Mouse (Mus musculus) G1E-ER4 (cell line): ENCODE measurements around the gene Slc1a7. TPM values are rescaled to one million over a fixed set of nuclear protein-coding genes. Genes with fewer than 3 reads are reported as not detected.

Experiments
- GATA1 ChIP-seq: IDR thresholded peaks from one replicate; pipeline ENCODE4 v1.8.0; 2012; ENCODE audit warnings: low read length, inconsistent platforms
- polyA plus RNA-seq: library from polyadenylated mRNA; stranded (reverse); fragments of >175 nt; gene quantifications from 2 replicates; pipeline ENCODE4 v1.2.3, GENCODE M21; 2012

The Slc1a7 gene
- polyA plus RNA-seq, 1 experiment = not detected

DNA sequence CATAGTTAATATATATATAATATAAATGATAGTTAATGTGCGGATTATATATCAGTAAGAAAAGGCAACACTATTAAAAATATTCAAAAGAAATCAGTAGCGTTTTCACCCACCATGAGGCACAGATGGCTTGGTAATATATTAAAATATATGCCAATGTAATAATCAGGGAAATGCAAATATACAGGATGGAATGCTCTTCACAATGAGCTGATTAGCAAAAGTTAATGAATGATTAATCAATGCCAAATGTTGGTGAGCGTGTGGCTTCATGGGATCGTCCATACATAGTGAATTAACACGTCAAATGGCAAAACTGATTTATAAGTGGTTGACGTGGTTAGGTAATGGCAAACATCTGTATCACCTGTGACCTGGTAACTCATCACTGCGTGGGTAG is 9.6 kb upstream of the Slc1a7 start:
- TF ChIP-seq GATA1 = no peak

DNA sequence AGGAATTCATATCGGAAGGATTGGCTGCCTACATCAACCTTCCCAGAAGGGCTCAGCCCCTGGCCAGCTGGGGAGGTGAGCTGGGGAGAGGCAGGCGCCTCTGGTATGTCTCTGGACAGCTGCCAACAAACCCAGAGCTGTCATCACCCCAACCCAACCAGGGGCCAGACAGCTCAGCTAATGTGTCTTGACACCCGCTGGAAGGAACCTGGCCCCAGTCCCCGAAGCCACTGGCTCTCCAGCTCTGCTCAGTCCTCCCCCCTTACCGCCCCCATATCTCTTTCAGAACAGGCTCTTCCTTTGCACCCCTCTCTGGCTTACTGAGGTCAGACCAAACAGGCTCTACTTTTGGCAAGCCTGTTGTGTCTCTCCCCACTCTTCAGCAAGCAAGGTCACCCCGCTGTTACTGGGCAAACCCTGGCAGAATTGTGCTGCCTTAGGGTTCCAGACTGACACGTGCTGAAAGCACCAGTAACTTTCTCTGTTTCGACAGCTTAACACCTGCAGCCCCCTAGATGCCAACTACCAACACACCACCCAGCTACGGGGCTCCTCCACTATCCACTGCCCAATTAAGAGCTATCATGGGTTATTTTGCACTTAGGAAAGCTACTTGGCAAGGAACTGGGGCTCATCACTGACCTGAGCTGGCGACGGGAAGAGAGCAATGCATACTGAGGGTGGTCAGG is 5.9 kb upstream of the Slc1a7 start:
- TF ChIP-seq GATA1 = no peak

DNA sequence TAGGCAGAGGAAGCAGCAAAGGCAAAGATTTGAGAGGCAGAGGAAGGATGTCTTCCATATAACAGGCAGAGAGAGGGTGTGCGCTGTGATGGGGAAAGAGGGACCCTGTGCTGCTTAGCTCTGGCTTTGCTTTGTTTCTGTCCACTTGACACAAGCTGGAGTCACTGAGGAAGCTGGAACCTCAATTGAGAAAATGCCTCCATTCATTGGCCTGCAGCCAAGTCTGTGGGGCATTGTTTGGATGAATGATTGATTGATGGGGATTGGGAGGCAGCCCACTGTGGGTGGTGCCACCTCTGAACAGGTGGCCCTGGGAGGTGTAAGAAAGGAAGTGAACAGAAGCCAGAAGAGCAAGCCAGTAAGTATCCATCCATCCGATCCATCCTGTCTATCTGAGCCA is 5.3 kb upstream of the Slc1a7 start:
- TF ChIP-seq GATA1 = no peak

DNA sequence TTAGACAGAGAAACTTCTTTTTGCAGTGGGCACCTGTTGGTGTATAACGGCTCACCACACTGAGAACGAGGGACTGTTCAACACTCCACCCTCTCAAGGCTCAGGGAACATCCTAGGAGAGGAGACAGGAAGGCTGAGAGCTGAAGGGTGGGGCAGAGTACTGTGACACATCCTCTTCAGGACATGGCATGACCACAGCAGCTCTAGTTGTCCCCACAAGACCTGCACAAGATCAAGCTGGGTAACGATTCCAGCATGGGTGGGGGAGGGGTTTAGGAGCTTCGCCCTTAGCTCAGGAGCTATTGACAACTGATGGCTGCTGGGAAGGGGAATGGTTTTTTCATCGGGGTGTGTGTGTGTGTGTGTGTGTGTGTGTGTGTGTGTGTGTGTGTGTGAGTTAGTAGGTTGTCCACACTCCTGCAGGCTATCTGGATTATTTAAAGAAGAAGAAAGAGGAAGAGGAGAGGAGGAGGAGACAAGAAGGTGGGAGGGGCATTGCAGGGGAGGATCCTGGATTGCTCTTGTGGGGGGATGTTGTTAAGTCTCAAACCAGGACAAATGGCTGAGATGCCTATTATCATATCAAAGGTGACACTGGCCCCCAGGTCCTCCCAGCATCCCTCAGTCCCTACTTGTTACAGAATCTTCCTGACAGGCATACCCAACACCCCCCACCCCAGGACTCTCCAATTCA is 1.6 kb upstream of the Slc1a7 start:
- TF ChIP-seq GATA1 = no peak

DNA sequence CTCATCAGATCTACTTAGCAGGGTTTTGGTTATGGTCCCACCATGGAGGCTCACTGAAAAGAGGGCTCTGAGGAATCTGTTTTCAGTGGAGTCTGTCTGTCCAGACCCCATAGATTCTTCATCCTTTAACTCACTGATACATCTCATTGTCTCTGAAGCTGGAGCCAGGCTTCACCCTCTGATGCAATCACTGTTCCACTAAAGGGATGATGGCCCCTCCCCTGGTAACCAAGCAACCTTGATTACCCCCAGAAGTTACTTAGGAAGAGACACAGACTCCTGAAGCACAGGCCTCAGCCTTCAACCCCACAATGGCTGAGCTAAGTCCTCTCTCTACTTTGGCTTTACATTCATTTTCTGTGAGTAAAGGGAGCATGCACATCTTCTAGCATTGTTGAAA is 1.6 kb downstream of the Slc1a7 start:
- no peak for TF ChIP-seq GATA1

DNA sequence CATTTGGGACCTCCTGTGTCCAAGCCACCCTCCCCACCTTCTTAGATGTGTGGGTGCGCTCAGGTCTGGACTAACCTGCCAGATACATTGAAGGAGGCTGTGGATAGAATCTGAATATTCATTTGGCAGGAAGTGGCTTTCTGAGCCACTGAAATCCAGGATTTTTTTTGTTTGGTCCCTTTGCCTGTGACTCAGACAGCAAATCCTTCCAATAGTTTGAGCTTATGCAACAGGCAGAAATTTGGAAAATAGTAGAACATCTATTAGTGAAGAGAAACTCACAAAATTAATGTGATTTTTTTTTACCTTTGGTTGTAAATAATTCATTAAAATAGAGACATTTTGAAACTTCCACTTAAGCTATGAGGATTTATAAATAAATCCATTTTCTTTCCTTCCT is 3.0 kb downstream of the Slc1a7 start:
- no peak for TF ChIP-seq GATA1

DNA sequence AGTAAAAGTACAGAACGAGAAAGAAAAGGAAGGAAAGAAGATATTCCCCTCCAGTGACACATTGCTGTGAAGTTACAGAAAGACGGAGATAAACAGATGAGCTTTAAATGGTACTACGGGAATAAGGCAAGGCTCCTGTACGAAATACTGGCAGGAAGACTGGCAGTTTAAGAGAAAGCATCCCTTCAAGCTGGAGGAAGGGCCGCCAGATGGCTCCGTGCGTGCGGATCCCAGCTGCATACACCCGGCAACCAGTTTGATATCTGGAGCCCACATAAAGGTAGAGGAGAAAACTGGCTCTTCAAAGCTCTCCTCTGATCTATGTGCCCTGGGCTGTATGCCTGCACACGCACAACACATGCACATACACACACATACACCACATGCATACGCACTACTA is 6.4 kb downstream of the Slc1a7 start:
- no peak for TF ChIP-seq GATA1

DNA sequence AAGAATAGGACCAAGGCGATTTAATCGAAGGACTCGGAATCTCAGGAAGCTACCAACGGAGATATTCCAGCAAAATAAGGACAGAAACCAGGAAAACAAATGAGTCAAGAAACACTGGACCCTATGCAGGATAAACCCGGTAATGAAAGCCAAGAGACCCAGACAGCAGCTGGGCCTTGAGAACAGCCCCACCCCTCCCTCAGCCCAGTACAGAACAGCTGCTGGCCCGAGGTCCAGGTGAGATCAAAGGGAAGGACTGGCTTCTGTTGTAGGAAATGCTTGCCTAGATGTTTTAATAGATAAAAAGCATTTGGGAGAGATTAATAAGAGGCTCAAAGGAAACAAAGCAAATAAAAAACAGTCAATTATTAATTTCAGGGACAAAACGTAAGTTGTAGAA is 6.9 kb downstream of the Slc1a7 start:
- no peak for TF ChIP-seq GATA1

DNA sequence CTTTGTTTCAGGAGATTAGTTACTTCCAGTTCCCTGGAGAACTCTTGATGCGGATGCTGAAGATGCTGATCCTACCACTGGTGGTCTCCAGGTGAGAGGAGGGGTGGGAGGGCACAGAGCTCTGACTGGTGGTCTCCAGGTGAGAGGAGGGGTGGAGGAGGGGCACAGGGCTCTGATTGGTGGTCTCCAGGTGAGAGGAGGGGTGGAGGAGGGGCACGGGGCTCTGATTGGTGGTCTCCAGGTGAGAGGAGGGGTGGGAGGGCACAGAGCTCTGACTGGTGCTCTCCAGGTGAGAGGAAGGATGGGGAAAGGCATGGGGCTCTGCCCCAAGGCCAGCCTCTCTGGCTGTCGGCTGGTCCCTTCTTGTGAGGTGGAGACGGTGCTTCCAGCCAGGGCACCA is 9.5 kb downstream of the Slc1a7 start:
- TF ChIP-seq GATA1 = no peak

DNA sequence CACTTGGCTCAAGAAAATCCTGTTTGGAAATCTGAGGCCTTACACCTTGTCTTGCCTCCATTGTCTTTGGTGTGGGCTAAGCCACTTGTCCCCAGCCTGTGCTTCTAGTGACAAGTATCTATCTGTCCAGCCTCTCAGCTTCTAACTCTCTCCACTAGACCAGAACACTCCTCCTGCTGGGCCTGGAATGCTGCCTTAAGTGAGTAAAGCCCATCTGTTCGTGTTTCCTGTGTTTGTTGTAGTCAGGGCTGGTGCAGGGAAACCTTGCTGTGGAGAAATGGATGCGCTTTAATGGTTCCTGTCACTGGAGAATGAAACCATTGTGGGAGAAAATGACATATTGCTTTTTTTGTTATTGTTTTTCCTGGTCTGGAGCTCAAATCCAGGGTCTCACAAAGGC is 11.4 kb downstream of the Slc1a7 start:
- TF ChIP-seq GATA1 = no peak

DNA sequence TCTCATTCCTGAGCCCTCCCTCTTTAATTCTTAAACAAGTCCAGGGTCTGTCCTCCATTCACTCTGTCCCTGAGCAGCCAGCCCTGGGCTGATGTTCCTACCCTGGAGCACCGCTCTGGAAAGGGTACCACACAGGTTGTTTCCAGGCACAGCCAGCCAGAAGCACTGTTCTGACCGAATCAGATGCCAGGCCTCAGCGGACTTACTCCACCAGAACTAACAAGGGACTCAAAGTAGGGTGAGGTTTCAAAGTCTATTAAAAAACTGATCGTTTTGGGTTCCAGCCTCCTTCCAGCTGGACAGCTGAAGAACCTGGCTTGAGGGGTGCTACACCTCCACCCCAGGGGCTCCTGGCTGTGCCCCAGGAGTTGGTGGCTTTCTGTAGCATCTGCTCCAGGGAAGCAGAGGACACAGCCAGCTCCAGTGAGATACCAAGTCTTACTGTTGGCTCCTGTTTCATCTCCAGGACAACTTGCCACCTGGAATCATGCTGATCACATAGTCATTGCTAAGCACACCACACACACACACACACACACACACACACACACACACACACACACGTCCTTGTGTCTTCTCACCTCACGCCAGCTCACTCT is 12.0 kb downstream of the Slc1a7 start:
- TF ChIP-seq GATA1 = no peak

DNA sequence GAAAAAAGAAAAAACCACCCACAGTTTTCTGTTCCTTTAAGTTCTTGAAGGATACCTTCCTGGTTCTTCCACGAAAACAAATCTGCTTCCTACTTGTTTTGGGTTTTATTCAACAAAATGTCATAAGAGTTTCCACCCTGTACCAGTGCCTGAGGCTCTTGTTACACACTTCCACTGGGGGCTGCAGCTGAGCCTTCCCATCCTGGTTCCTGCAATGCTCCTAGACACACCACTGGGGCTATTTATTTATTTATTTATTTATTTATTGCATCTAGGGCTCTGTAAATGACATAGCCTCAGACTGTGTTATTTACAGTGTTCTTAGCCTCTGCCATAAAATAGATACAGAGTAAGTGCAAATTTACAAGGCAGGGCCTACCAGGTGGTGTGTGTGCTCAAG is 15.6 kb downstream of the Slc1a7 start:
- TF ChIP-seq GATA1 = no peak

DNA sequence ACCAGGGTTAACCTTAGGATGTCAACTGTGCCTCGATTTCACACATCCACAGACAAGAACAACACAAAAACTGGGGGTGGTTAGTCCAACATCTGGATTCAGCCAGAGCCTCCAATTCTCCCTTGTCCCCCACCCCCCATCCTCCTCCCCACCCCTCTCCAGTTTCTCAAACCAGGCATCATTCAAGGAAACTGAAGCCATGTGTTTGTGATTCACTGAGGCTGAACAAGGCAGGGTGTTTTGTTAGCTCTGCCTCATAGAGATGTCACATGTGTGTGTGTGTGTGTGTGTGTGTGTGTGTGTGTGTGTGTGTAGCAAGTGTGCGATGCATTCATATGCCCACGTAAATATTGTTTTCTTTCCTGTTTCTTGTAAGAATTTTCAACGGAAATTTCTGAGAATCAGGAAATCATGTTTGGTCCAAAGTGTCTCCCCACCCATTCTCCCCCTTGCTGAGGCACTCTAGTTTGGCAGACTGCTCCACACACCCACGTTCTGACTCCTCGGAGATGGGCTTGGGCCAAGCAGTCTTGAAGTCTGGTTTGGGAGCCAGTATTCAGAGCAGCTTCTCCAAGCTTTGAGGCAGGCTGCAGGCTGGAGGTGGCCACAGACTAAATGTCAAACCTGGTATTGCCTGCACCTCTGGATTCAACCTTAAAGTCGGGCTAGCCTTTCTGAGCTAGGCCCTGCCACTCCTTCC is 16.3 kb downstream of the Slc1a7 start:
- no peak for TF ChIP-seq GATA1

DNA sequence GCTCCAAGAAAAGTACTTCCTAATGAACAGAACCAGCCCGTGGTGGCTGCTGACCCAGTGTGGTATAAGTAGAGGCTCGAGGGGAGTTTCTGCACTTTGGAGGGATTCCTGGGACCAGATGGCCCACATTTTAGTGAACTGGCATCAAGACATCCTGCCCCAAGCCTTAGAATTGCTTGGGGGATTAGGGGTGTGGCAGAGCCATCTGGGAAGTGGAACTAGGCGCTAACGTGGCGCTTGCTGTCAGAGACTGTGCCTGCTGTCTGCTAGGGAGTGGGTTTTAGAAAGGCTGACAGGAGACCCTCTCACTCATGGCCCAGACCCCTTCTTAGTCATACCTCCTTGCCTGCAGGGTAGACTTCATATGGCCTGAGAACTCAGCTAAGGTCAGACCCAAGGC is 17.7 kb downstream of the Slc1a7 start:
- TF ChIP-seq GATA1 = no peak

DNA sequence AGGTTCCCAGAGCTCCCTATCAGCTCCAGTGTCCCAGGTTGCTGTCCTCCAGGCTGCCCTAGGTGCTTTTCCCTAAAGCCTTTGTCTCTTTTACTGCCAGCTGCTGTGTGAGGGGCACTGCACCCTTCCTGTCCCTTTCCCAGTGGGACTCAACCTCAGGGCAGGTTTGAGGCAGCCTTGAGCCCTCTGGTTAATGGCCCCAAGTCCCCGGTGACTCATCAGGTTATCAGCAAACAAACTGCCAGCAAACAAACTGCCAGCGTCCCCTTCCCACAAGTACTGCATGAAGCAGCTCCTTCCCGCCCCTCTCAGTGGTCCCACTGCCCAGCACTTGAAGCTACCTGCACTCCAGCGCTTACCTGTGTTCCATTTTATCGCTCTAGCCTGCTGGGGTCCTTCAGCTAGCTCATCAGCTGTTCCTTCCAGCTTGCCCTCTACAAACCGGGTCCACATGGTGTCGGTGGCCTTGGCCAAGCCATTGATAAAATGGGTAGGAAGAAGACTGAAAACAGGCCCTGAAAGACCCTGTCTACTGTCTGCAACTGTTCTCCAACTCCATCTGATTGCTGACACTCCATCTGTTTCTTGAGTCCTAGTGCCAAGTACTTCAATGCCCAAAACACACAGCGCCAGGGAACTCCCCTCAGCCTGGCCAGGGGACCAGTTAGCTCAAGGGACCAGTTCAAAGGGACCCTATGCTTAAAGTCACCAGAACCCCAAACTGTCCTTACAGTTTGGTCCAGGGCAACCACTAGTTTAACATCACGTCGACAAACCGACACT is 18.4 kb downstream of the Slc1a7 start:
- no peak for TF ChIP-seq GATA1

DNA sequence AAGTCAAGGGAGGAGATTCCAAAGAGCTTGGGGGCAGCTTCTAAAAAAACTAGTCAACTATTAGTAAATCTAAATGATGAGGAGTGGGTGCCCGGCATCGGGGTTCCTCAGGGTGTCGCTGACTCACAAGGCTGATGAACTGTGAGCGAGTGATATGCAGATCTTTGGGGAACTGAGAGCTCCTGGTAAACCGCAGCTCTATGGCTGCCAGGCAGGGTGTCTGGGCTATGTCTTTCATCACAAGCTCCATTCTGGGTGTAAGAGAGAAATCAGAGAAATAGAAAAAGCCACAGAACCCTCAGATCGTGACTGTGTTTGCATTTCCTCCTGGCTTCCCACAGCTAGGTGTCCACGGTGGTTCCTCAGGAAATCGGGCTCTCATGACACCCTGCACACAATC is 20.8 kb downstream of the Slc1a7 start:
- peak; percentile 8 for TF ChIP-seq GATA1
